Mouse (Mus musculus) forebrain, postnatal 0 days (tissue): ENCODE measurements around the gene Pdzd4. TPM values are rescaled to one million over a fixed set of nuclear protein-coding genes. Genes with fewer than 3 reads are reported as not detected.

ENCODE experiments used
- ATAC-seq: fragments of 200-750 bp; cut with Nextera tagmentation; 2 replicates; pipeline ENCODE4 v1.8.0; 2017; ENCODE audit warnings: mild to moderate bottlenecking, moderate library complexity
- DNase-seq: peaks from one replicate; pipeline ENCODE4 v3.0.0-alpha.2; 2015
- H3K27ac ChIP-seq: fragments of 300-500 bp; sonication (generic); 2 replicates; pipeline ENCODE4 v1.5.1; 2014; ENCODE audit warnings: low read depth, mild to moderate bottlenecking, antibody characterized with exemption, low read length, moderate library complexity, mixed read lengths
- H3K27me3 ChIP-seq: fragments of 300-500 bp; sonication (generic); 2 replicates; pipeline ENCODE4 v1.6.1; 2014; ENCODE audit warnings: mild to moderate bottlenecking, low read length, mixed read lengths; ENCODE audit not compliant: insufficient read depth
- H3K36me3 ChIP-seq: fragments of 300-500 bp; sonication (generic); 2 replicates; pipeline ENCODE4 v1.6.1; 2014; ENCODE audit warnings: mild to moderate bottlenecking, moderate library complexity; ENCODE audit not compliant: insufficient read depth
- H3K4me1 ChIP-seq: fragments of 300-500 bp; sonication (generic); 2 replicates; pipeline ENCODE4 v1.6.1; 2014; ENCODE audit warnings: antibody characterized with exemption; ENCODE audit not compliant: insufficient read depth
- H3K4me2 ChIP-seq: fragments of 300-500 bp; sonication (generic); 2 replicates; pipeline ENCODE4 v1.6.1; 2014; ENCODE audit warnings: low read depth, mild to moderate bottlenecking, moderate library complexity
- H3K4me3 ChIP-seq: fragments of 300-500 bp; sonication (generic); 2 replicates; pipeline ENCODE4 v1.5.1; 2014; ENCODE audit warnings: low read depth, low read length, mixed read lengths
- H3K9ac ChIP-seq: fragments of 300-500 bp; sonication (generic); 2 replicates; pipeline ENCODE4 v1.6.1; 2014; ENCODE audit warnings: mild to moderate bottlenecking
- H3K9me3 ChIP-seq: fragments of 300-500 bp; sonication (generic); 2 replicates; pipeline ENCODE4 v1.6.1; 2016; ENCODE audit warnings: low read length
- CTCF ChIP-seq: sonication (generic); IDR thresholded peaks from 2 replicates; pipeline ENCODE4 v1.5.1; 2016; ENCODE audit warnings: antibody characterized with exemption, control low read depth, low read depth
- WGBS: fragments of 180-500 bp; shearing (Covaris S2); extraction: QIAGEN DNeasy Blood & Tissue Kit; methylation state at CpG from one replicate; pipeline ENCODE4 v1.1.7; 2014; 5-methylcytosine and 5-hydroxymethylcytosine counted together
- polyA plus RNA-seq: library from polyadenylated mRNA; unstranded; fragments of >200 nt; fragmentation: Nextera tagmentation; extraction: Ambion mirVana; gene quantifications from 2 replicates; pipeline ENCODE4 v1.2.1, GENCODE M21; 2015
- total RNA-seq: library from RNA; depleted of rRNA; stranded (reverse); fragments of >200 nt; gene quantifications from 2 replicates; pipeline ENCODE4 v1.2.3, GENCODE M21; 2014

Gene Pdzd4
- total and polyA plus RNA-seq, 2 experiments from 2014 or later = 4.0 to 239 TPM

DNA sequence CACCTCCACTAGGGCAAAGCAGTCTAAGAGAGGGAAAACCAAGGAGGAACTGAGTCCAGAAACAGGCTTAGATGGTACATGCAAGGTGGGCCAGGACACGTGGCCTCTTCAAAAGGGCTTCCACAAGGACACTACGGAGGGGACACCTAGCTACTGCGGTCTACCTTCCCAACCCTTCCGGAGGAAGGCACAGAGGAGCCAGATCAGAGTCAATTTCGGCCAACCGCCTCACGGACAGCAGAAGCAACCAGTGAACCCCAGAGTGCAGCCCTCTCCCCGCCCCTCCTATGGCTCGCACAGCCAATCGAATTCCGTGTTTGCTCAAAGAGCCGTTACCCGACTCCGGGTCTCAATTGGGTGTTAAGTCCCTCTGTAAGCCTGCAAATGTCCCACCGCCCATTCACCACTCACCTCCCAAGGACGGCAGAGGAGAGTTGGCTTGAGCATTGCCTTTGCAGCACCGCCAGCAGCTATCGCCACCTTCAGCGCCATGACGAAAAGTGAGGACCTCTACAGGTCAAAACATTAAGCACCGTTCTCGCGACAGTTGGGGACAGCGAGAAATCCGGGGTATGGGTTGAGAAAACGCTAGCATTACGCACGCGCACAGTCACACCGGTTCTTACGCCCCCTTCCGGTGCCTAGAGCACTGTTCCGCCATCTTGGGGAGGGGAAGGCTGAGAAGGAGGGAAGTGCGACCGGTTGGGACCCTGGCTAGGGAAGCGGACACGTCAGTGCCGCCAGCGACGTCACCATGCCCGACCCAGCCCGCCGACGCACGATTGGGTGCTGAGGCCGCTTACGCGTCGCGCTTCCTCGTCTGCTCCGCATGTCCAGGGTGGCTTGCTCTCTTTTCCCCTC lies 38.2 kb downstream of the Pdzd4 start, which contains the start of the genes Idh3g and Ssr4:
Gene Idh3g (minus strand): TSS at position 534 of the 861 bp plus-strand sequence.
Gene Ssr4 (plus strand): TSS at position 665 of the 861 bp plus-strand sequence.
- Histone ChIP-seq H3K4me2 (peak within 1 kb of the TSS; percentile 54), H3K27me3 (no peaks in the 10 kb centered on the region), H3K9me3 (no peaks in the 10 kb centered on the region), H3K36me3 (peaks cover 4% of the 10 kb centered on the region; the same call in 1 of the 2 replicates), H3K4me3 (peak within 1 kb of the TSS; percentile 53), H3K4me1 (peaks cover 14% of the 10 kb centered on the region; the same call in 1 of the 2 replicates), H3K27ac (peak within 1 kb of the TSS; percentile 91), H3K9ac (peak within 1 kb of the TSS; percentile 76)
- peak; percentile 77 for TF ChIP-seq CTCF
- DNase-seq = peak; percentile 96
- peak; percentile 96 for ATAC-seq
- WGBS = 32% methylated on average over 52 of the region's 52 CpGs

DNA sequence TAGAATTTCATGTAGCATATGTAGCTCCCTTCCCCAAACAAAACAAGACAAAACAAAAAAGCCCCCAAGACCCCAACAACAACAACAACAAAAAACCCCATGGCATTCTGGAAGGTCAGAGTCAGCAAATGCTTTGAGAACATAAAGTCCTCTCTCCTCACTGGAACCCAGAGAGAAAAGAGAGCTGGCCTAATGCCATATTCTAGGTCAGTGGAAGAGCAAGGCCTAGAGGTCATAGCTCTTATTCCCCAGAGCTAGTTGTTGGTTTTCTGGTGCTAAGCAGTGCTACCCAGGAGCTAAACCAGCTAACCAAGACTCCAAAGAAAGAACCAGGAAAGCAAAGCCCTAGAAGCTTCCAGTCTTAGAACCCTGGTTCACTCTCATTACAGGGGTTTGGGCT lies 39.1 kb downstream of the Pdzd4 start:
- H3K27ac ChIP-seq = peak overlapping the region; percentile 91
- H3K9ac ChIP-seq = peak overlapping the region; percentile 58
- no peaks in the 10 kb centered on the region for H3K9me3 ChIP-seq
- H3K27me3 ChIP-seq = no peaks in the 10 kb centered on the region
- DNase-seq = no peak
- peak overlapping the region; percentile 50 for H3K4me2 ChIP-seq
- TF ChIP-seq CTCF = no peak
- peaks cover 14% of the 10 kb centered on the region; the same call in 1 of the 2 replicates for H3K4me1 ChIP-seq
- no peaks in the 10 kb centered on the region; the same call in 1 of the 2 replicates for H3K36me3 ChIP-seq
- ATAC-seq = no peak
- peak overlapping the region; percentile 53 for H3K4me3 ChIP-seq

DNA sequence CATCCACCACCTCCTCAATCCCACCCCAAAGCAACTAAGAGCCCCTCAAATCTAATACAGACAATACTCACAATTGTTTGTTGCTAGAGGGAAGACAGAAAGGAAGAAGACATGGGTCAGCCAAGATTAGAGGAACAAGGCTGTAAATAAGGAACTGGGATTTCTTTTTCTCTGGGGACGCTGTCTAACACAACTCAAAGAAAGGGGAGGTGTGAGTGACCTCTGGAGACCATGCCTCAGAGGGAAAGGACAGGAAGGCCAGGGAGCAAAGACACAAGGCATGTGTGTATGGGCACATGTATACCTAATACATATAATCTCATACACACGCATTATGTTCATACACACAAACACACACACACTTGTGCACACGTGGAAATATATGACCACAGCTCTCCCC lies 42.5 kb downstream of the Pdzd4 start:
- no peak overlapping the region for H3K9ac ChIP-seq
- TF ChIP-seq CTCF = no peak
- no peak overlapping the region for H3K4me2 ChIP-seq

DNA sequence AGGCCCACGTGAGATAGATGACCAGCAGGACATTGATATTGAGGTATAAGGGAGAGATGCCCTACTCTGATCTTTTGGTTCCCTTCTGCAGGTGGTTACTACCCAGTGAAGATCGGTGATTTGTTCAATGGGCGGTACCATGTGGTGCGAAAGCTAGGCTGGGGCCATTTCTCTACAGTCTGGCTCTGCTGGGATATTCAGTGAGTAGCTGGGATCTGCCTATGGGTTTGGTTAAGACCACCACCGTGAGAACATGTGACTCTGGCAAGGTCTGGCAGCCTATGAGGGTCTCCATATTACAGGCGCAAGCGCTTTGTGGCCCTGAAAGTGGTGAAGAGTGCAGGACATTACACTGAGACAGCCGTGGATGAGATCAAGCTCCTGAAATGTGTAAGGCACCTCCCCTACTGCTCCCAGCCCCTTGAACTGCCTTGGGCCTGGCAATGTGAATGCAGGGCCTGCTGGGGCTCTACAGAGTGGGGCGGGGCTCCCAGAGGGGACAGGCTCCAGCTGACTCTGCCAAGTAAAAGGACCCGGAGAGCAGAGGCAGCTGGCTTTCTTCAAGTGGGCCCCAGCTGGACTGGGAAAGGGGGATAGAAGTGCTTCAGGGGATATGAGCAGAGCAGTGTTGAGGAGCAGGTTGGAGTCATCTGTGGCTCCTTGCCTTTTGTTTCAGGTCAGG lies 49.8 kb downstream of the Pdzd4 start:
- ATAC-seq (no peak), DNase-seq (no peak)
- 75% methylated on average over 10 of the region's 10 CpGs for WGBS

More for the DNA sequence above, 42.5 kb downstream of the Pdzd4 start:
- WGBS = 81% methylated on average over 3 of the region's 3 CpGs
- peaks cover 4% of the 10 kb centered on the region; the same call in 1 of the 2 replicates for H3K36me3 ChIP-seq
- H3K4me3 ChIP-seq = no peak overlapping the region
- no peaks in the 10 kb centered on the region for H3K9me3 ChIP-seq
- ATAC-seq (no peak), DNase-seq (no peak)
- H3K27me3 ChIP-seq = no peaks in the 10 kb centered on the region
- H3K4me1 ChIP-seq = peaks cover 14% of the 10 kb centered on the region; the same call in 1 of the 2 replicates
- H3K27ac ChIP-seq = no peak overlapping the region

DNA sequence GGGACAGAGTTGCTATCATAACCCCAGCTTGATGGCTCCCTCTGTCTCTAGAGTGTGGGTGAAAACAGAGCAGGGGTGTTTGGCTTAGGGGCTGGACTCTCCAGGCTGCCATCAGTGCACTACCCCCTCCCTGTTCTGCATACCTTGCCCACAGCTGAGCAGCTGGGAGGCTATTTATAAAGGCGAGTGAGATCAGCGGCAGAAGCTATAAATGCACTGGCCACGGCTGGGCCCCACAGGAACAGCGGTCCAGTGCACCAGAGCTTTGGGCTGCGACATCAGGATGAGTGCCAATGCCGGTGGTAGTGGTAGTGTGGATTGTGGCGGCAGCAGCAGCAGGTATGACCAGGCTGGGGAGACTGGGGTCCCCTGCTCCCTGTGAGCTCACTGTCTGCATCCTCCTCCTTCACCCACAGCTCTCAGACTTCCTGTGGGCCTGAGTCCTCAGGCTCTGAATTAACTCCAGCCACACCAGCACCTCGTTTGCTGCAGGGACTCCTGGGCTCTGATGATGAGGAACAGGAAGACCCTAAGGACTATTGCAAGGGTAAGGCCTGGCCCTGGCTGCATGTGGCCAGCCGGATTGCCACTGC lies 50.5 kb downstream of the Pdzd4 start, which contains the start of gene Srpk3:
Gene Srpk3 (plus strand): TSS at position 238 of the 593 bp plus-strand sequence.
- H3K9me3 ChIP-seq = no peaks in the 10 kb centered on the region
- peaks cover 4% of the 10 kb centered on the region; the same call in 1 of the 2 replicates for H3K36me3 ChIP-seq
- H3K27me3 ChIP-seq = no peaks in the 10 kb centered on the region
- no peak within 1 kb of the TSS for H3K27ac ChIP-seq
- 0 out of 2 replicates have a peak, but pooled peaks have one; percentile 14 for ATAC-seq
- DNase-seq = no peak
- 65% methylated on average over 9 of the region's 9 CpGs for WGBS
- H3K4me2 ChIP-seq = no peak within 1 kb of the TSS
- H3K4me1 ChIP-seq = no peaks in the 10 kb centered on the region
- TF ChIP-seq CTCF = no peak
- no peak within 1 kb of the TSS for H3K4me3 ChIP-seq
- H3K9ac ChIP-seq = no peak within 1 kb of the TSS

More for the DNA sequence above, 49.8 kb downstream of the Pdzd4 start:
- H3K4me1 ChIP-seq = no peaks in the 10 kb centered on the region
- TF ChIP-seq CTCF = no peak
- no peaks in the 10 kb centered on the region for H3K27me3 ChIP-seq
- H3K4me2 ChIP-seq = no peak overlapping the region
- no peak overlapping the region for H3K9ac ChIP-seq
- no peak overlapping the region for H3K27ac ChIP-seq
- no peaks in the 10 kb centered on the region for H3K9me3 ChIP-seq
- no peak overlapping the region for H3K4me3 ChIP-seq
- peaks cover 4% of the 10 kb centered on the region; the same call in 1 of the 2 replicates for H3K36me3 ChIP-seq

DNA sequence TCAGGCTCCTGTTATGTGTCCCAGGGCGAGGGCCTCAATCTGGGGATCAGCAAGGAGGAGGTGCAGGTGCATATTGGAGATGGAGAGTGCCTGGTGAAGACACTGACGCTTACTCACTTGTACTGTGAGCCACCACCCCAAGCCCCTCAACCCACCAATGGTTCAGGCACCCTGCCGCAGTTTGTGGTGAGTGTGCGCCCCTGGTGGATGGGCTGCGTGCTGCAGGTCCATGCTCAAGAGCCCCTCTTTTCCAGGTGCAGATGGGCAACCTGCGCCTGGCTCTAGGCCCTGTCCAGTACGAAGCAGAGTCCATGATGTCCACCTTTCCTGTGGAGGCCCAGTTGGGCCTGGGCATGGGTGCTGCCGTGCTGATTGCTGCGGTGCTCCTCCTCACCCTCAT lies 57.5 kb downstream of the Pdzd4 start:
- H3K36me3 ChIP-seq = no peaks in the 10 kb centered on the region
- 69% methylated on average over 9 of the region's 9 CpGs for WGBS
- no peaks in the 10 kb centered on the region for H3K9me3 ChIP-seq
- H3K9ac ChIP-seq = no peak overlapping the region
- H3K27ac ChIP-seq = no peak overlapping the region
- TF ChIP-seq CTCF = peak; percentile 52
- no peak overlapping the region for H3K4me3 ChIP-seq
- DNase-seq (no peak), ATAC-seq (no peak)
- H3K4me2 ChIP-seq = no peak overlapping the region
- H3K4me1 ChIP-seq = no peaks in the 10 kb centered on the region
- H3K27me3 ChIP-seq = no peaks in the 10 kb centered on the region
